Mouse (Mus musculus): ENCODE results near the gene Rpgrip1l.
A peak's percentile ranks its signal among the peaks of the same experiment; 100 is the strongest.

The Rpgrip1l gene

DNA sequence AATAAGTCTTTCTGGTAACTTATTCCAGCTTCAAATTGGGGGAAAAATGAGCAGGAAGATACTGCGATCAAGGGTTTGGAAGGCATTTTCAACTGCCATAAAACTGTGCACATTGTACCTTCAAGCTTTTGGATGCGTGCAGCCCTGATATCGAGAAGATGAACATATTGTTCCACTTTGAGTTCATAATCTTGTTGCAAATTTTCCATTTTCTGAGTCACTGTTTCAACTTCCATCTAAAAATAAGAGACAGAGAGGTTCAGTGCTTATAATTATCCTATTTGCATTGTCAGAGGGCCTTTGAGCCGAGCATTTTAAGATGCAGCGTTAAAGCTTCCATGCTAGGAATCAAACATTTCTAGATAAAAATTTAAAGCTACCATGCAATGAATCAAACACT lies 39.6 kb downstream of the Rpgrip1l start:
- peak; percentile 20 for DNase-seq (ENCODE audit: low spot score)

DNA sequence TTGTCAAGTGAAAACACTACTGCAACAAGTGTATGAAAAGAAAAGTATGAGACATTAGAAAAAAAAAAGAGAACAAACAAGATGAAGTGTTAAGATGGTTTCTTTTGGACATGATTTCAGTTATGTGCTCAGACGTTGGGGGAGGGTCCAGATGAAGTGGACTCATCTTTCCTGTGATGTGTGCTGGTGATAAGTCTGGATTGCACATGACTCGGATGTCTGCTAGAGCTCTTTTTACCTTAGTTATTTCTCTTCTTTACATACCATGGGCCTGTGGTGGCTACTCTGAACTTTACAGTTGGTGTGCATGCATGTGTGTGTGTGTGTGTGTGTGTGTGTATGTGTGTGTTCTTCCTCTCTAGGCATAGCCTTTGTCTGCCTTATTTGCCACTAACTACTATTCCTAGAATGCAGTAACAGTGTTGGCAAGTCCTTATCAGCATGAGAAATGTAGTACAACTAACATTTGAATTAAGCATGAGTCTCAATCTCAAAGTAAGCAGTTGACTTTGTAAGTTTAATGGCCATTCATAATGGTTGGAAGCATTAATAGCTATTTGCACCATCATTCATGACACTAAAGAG lies 43.6 kb downstream of the Rpgrip1l start:
- DNase-seq (ENCODE audit: low spot score): no peak

DNA sequence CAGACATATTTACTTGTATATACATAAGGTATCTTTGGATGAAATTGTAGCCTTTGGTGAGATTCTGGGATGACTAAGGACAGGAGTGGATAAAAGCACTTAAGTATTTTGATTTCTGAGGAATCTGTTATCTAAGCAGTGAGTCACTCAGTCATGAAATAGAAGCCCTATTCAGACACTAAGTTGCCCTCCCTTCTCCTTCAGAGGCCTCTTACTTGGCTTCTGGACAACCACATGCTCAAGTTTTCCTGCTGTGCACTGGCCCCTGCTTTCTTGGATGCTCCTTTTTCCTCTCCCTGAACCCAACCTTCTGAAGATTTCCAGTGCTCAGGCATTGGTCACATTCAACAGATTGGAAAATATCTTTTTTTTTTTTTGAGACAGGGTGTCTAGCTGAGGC lies 48.5 kb downstream of the Rpgrip1l start:
- DNase-seq (ENCODE audit: low spot score): no peak

DNA sequence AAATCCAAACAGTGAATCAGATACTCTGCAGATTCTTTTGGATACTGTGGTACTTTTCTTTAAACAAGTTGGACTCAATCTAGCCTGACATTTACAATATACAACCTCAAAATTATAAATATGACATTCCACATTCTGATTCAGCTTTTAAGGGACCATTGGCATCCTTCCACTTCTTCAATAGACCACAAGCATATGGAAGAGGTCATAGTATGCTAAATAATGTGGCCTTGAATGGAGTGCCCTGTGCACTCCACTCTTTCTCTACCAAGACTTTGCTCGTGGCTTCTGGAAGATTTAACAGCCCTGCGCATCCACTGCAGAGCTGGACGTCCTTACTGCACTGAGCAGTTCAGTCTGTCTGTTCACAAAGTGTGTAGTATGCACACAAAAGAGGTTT lies 49.1 kb downstream of the Rpgrip1l start:
- DNase-seq (ENCODE audit: low spot score): no peak

DNA sequence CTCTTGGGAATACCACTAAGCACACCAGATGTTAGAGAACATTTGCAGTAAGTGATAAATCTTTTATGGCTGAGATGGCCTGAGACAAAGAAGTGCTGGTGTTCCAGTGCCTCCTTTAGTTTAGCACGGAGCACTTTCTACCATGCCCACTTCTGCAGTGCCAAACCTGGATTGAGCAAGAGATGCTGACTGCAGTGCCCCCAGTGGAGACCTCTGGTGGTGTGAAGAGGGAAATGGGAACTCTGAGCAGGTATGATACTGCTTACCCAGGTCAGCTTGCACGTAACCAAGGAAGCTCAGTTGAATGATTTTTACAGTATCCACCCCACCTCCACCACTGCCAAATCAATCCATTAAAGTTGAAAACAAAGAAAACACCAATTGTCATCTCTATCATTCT lies 51.5 kb downstream of the Rpgrip1l start:
- DNase-seq (ENCODE audit: low spot score): no peak

DNA sequence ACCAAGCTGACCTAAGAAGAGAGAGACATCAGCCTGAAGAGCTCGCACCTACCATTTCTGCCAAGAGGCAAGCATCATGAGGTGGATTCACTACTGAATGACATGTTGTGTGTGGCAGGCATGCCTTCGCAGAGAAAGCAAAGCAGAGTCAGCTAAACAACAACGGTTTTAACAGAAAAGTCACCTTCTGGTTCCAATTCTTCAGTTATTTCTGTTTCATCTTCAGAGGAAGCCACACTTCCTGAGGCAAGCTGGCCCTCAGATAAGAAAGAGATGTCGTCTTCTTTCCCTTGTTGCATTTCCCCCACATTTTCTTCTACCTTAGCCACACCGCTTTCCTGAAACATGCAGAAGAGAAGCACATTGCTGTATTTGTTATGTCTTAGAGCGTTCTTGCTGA lies 62.1 kb downstream of the Rpgrip1l start:
- DNase-seq (ENCODE audit: low spot score): no peak

DNA sequence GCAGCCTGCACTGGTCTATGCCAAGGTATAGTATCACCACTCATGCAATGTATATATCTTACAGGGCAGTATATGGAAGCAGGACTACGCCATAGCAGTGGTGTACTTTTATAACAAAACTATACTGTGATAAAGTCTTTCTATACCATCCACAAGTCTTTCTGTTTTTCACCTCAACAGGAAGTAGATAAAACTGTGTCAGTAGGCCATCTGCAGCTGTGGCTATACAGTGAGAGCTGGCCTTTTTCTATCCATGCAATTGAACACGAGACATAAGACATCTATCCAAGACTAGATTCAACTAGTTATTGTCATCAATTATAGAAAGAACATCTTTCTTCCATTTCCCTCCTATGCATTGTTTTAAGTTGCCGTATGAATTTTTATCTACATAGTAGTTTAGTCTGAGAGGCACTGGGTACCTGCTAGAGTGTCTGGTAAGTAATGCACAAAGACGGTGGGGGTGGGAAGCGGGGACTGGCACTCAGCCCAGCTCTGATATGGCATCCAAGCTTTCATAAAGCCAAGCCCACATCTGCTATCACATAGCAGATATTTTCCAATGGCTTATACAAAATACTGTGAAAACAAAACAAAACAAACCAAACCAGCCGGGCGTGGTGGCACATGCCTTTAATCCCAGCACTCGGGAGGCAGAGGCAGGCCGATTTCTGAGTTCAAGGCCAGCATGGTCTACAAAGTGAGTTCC lies 63.1 kb downstream of the Rpgrip1l start:
- no peak for DNase-seq (ENCODE audit: low spot score)

DNA sequence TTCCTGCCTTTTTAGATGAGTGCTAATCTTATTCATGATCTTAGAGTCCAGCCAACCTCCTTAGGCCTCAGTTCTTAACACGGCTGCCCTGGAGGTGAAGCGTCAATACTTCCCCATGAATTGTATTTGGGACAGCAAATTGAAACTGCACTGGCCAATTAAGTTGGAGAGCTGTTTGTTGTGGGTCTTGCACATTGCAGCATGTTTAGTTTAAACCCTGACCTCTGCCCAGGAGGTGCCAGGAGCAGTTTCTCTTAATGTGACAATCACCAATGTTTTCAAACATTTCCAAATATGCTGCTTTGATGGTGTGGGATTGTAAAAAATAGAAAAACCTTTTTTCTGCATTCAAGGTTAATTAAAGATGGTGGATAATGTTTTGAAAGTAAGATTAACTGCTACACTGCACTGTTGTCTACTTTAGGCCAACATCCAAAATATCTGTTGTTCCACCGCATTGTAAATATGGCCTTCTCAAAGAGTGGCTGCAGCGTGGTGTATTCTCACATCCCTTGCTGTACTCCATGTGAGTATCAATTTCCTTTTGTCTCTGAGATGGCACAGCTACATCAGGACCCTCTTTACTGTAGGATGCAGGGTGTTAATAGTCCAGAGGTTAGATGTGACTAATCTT lies 67.1 kb downstream of the Rpgrip1l start:
- DNase-seq (ENCODE audit: low spot score): no peak

DNA sequence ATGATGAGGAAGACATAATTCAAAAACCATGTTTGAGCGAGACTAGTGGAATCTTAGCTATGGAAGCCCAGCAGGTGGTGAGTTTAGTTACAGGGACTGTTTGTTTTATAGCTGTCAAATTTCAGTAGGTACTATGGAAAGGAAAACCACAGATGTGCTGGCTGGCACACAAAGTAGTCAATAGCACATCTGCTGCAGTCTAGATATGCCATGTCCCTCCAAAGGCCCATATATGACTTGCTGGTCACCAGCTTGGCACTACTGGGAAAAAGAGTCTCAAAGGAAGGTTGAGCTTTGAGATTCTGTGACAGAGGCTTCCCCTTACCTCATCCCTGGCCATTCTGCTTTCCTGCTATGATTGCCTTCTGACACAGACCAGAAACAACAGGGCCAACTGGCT lies 70.3 kb downstream of the Rpgrip1l start:
- no peak for DNase-seq (ENCODE audit: low spot score)

DNA sequence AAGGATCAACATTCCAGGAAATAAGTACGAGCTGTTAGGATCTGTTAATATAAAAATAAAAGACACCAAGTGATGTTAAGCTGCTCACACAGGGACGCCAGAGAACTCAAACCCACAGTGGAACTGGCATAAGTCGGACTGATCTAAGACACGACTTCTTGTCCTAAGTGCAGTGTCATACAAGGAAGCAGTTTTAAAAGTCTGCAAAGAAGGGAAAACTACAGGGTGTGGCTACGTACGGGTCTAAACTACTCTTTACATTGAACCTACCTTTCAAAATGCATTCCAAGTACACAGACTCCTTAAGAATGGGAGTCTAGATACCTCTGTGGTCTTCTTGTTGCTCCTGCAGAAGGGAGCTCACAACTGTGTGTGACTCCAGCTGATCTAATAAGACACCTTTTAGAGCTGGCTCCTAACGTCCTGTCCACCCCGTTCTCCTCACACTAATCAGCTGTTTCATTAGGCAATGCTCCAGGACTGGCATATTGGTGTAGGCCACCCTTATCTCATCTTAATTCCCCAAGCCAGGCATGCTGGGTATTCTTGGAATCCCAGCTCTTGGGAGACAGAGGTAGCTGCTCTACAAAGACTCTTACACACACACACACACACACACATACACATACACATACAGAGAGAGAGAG lies 71.1 kb downstream of the Rpgrip1l start:
- DNase-seq (ENCODE audit: low spot score): no peak

DNA sequence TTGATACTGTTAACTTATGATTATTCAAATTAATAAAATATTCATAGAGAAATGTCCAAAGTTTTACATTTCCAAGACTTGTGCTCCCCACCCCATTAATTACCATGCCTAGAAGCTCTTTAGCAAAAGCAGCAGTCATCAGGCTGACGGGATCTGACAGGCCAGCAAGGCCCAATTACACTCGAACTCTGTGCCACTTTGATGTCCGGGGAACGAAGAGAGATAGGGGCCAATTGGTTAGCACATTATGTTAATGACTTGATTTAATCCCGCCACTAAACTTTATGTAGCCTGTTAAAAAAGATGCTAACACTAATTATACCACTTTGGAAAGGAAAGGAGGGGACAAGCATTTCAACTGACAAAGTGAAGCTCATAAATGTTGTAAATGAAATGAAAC lies 71.7 kb downstream of the Rpgrip1l start:
- no peak for DNase-seq (ENCODE audit: low spot score)

DNA sequence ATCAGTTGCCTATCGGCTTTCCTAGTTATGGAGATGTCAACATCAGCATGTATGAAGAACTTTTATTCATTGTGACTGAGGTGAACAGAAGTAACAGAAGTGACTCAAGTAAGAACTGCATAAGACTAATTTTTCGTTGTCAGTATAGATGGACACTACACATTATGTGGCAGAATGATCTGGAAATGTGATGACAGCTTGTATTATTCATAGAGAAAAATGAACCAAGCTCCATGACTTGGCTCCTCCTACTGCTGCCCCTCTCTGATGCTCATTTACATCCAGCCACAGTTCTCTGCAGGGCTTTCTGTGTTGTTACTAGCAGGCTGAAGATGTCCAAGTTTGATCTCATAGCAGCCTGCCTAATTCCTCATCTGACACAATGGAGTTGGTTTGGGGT lies 75.9 kb downstream of the Rpgrip1l start:
- no peak for DNase-seq (ENCODE audit: low spot score)

DNA sequence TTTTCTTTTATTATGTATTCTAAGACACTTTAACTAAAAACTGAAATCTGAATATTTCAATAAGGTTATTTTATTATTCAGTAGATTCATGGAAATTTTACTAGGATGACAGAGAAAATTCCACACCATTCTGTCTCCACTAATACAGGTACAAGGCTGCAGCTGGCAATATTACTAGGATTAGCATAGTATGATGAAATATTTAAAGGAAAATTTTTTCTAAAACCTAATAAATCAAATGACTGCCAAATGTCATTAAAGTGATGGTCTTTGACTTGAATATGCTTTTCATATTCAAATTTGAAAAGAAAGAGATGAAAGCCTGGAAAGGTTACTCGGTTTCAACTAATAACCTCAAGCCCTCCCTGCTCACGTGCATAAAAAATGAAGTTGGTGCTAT lies 79.0 kb downstream of the Rpgrip1l start:
- DNase-seq (ENCODE audit: low spot score): no peak

DNA sequence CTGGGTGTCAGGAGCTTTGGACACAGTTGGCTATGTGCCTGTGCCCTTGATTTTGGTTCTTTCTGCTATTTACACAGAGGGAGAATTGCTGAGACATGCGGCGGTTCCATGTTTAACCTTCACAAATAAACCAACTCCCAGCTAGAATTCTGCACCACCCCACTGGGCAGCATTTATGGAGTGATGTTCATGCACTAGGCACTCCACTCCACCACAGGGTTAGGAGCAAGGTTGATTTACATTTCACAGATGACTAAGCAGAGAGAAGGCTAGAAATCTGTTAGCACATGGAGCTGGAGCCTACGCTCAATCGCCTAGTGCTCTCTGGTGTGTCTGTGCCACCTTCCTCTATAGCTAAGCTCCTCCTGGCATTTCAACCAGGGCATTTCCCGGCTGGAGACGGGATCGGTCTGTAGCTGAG lies 85.6 kb downstream of the Rpgrip1l start:
- DNase-seq (ENCODE audit: low spot score): no peak

DNA sequence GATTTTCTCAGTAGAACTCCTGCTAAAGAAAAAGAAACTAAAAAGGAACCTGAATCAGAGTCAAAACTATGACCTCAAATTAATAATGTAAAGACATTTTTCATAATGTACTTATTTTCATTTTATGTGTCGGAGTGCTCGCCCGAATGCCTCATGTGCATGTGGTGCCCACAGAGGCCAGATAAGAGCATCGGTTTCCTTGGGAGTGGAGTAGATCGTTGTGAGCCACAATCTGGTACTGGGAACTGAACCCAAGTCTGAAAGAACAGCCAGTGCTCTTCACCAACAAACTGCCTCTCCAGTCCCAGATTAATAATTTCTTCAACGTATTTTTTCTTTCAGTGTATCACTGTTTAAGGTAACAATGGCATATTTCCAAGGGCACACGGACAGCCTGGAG lies 88.8 kb downstream of the Rpgrip1l start:
- no peak for DNase-seq (ENCODE audit: low spot score)

DNA sequence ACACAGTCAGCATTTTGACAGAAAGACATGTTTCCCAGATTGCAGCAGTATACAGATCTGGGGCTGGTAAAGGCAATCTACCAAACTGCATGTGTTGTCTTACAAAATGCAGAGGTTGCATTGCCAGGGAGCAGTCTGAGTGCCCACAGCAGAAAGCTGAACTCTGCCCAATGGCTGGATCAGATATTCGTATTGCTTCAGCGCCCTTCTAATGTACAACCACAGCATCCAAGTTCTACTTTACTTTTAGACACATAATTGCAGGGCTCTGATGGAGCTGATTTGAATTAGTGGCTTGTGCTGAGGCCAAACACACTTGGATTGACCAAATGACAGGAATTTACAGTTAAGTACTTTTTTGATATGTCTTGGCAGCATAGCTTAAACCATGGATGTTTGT lies 91.2 kb downstream of the Rpgrip1l start:
- DNase-seq (ENCODE audit: low spot score): no peak

DNA sequence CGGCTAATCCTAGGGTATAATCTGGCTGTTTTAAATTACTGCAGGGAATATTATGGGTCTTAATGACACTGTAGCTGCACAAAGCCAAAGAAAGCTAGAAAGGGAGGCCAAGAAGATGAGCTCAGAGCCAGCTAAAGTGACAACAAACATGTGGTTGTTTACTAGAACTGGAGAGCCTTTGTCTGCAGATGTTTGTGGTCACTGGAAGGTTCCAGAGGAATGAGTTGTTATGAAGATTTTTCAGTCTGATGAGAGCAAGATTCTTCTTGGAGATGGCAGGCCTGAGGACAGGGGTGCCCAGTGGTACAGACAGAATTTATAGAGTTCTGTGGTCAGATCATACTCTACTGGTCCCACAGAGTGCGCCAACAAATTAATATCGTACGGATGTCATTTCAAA lies 94.8 kb downstream of the Rpgrip1l start:
- no peak for DNase-seq (ENCODE audit: low spot score)

DNA sequence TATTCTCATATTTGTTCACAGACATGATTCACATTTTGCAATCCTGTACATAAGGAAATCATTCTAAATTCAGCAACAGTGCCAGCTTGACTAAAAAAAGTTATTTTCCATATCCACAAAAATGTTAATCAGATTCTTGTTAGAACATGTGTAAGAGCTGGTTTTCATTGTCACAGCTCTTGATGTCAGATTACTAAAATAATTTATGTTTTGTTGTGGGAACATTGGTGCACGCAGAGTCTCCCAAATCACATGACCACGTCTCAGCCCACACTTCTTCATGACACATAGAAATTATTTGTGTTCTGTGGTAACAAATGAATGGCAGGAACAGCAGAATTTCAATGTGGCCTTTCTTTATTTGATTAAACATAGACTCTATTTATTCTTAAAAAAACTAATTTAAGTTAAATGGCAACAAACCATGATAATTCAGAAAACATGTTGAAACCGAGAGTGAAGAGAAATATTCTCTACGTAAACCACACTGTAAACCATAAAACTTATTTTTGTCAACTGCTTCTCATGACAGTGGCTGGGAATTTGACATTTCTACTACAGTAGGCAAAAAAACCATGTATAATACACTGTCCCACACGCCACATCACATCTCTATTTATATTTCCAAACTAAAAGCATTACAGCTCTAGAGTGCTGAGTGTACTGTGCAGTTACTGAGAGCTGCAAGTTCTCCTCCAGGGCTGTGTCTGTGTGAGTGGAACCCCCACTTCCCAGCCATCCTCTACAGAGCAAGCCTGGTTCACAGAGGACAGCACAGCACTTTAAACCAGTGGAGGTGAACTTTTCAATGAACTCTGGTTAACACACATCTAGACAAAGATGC lies 95.8 kb downstream of the Rpgrip1l start:
- no peak for DNase-seq (ENCODE audit: low spot score)

DNA sequence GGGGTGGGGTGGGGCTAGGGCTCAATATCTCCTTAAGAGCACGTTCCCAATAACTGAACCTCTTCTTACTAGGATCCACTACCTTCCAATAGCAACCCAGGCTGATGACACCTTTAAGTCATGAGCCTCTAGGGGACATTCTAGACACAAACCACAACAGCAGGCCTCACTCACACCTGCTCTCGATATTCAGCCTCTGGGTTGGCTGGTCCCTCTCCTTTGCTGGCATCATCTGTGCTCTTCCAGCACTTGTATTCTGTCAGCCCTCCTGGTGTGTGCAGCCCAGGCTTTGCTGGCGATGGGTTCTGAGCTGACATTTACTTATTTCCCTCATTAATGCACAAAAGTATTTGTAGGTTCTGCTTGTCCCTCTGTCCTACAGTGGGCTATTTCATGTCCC lies 98.8 kb downstream of the Rpgrip1l start:
- no peak for DNase-seq (ENCODE audit: low spot score)

DNA sequence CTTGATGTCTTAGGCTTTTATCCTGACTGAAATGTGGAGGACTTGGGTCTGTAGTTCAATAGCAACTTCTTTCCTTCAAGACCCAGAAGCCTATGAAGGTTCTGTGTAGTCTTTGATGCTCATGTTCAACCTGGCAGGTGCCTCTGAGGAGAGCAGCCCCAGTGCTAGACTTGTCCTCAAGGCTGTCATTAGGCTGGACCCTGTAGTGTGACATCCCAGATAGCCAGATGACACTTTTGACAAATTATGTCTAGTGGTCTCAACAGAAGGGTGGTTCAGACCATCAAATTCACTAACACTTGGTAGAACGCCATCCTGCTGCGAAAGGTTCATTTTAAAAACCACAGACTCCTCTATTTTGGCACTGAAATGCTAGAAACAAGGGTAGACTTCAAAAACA lies 100.1 kb downstream of the Rpgrip1l start:
- DNase-seq (ENCODE audit: low spot score): no peak

DNA sequence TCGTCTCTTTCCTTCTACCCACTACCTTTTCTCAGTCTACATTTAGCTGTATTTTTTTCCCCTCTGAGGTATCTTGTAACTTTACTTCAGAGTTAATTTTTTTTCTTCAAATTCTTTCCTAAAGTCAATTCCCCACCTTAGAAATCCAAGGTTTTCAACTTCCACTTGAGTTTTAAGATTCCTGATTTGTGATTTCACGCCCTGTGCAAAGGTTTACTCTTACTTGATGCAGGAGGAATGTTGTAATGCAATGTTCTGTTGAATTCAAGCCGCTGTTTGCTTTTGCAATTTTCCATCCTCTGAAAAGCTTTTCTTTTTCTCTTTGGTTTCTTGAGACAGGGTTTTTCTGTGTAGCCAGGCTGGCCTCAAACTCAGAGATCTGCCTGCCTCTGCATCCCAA lies 103.4 kb downstream of the Rpgrip1l start:
- no peak for DNase-seq (ENCODE audit: low spot score)

DNA sequence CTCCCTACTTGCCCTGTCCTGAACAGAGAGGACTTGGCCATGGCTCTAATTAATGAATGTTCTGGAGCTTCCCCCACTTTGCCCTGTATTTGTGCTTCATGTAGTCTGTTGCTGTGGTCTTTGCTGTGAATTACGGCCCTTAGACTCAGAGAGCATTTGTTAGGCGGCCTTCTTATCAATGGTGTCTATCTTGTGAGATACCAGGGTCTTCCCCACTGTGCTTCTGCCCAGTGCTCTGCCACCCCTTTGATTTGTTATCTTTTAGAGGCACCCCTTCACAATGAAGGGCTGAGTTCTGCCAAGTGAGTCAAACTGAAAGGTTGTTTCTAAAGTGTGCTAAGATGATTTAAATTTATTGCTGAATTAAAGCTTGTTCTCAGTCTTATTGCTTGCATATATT lies 105.4 kb downstream of the Rpgrip1l start:
- no peak for DNase-seq (ENCODE audit: low spot score)

Measured in layer of hippocampus, adult 9-10 months (tissue).